Mouse (Mus musculus): Measurements from ENCODE around the gene Tbrg1. TPM values are rescaled to one million over a fixed set of nuclear protein-coding genes. Genes with fewer than 3 reads are reported as not detected.
A peak's percentile ranks its signal among the peaks of the same experiment; 100 is the strongest.

Gene Tbrg1
- 10 to 100 TPM; 30.7 to 32.9 TPM for total RNA-seq (2021)
- polyA plus RNA-seq (2012; rRNA removed): 22.8 and 31.1 TPM in 2 replicates
- long read RNA-seq, transcript Tbrg1-201 (9 exons, 1,984 nt): major isoform, 39 of 41 reads
- long read RNA-seq, partial matches to known transcripts: 1 of 41 reads
- long read RNA-seq, other reads (novel, unspliced or antisense): 0 of 41 reads

- H3K4me3 ChIP-seq: peak within 1 kb of the TSS; percentile 69
- H3K27ac ChIP-seq: peak within 1 kb of the TSS; percentile 83
- under 1% methylated on average over 36 of the region's 36 CpGs for WGBS
- no peaks in the 10 kb centered on the region for H3K27me3 ChIP-seq (ENCODE audit: control insufficient read depth, insufficient read depth, low read length)
- no peaks in the 10 kb centered on the region for H3K79me2 ChIP-seq (replicated peaks; ENCODE audit: control insufficient read depth, insufficient read depth, low read length)
- peak; percentile 89 to 90 for DNase-seq
- peak within 1 kb of the TSS; percentile 73 for H3K9ac ChIP-seq (ENCODE audit: low read depth, low read length)
- no peaks in the 10 kb centered on the region for H3K4me1 ChIP-seq (ENCODE audit: control insufficient read depth, insufficient read depth, low read length)
- TF ChIP-seq CTCF (IDR thresholded peaks at IDR 0.05) (peak; percentile 35), EP300 (IDR thresholded peaks at IDR 0.05; ENCODE audit: insufficient read depth, low read depth, low read length) (peak; percentile 45; the same call in 1 of the 2 replicates), POLR2A (IDR thresholded peaks at IDR 0.05; ENCODE audit: insufficient read depth, low read depth, low read length) (peak; percentile 84)
- intact Hi-C loops (cut with DNase I): no loop called here
- H3K36me3 ChIP-seq (ENCODE audit: control insufficient read depth, insufficient read depth, low read length): peaks cover 9% of the 10 kb centered on the region
Measured at GRCm38 (mm10) chr9:37656931-37657481, at the start of gene Tbrg1. Tbrg1 (minus strand) TSS chr9:37657312.

GRCm38 (mm10) chr9:37689970-37690686 is 33.0 kb upstream of the Tbrg1 start:
- Histone ChIP-seq H3K9ac (ENCODE audit: low read depth, low read length) (no peak overlapping the region), H3K79me2 (replicated peaks; ENCODE audit: control insufficient read depth, insufficient read depth, low read length) (no peaks in the 10 kb centered on the region), H3K27me3 (ENCODE audit: control insufficient read depth, insufficient read depth, low read length) (no peaks in the 10 kb centered on the region), H3K36me3 (ENCODE audit: control insufficient read depth, insufficient read depth, low read length) (no peaks in the 10 kb centered on the region), H3K27ac (no peak overlapping the region), H3K4me1 (ENCODE audit: control insufficient read depth, insufficient read depth, low read length) (no peaks in the 10 kb centered on the region), H3K4me3 (no peak overlapping the region)
- TF ChIP-seq CTCF (IDR thresholded peaks at IDR 0.05) (peak; percentile 72), POLR2A (IDR thresholded peaks at IDR 0.05; ENCODE audit: insufficient read depth, low read depth, low read length) (no peak), EP300 (IDR thresholded peaks at IDR 0.05; ENCODE audit: insufficient read depth, low read depth, low read length) (no peak)
- 42% methylated on average over 5 of the region's 5 CpGs for WGBS
- intact Hi-C loops (cut with DNase I): loop anchor here (1.0 kb wide), 1 partner anchor 242 kb away; no protein-coding TSS in a partner anchor
- no peak for DNase-seq

- no peak for TF ChIP-seq POLR2A (IDR thresholded peaks at IDR 0.05; ENCODE audit: insufficient read depth, low read depth, low read length)
- TF ChIP-seq EP300 (IDR thresholded peaks at IDR 0.05; ENCODE audit: insufficient read depth, low read depth, low read length): no peak
- no peak for TF ChIP-seq CTCF (IDR thresholded peaks at IDR 0.05)
- no peaks in the 10 kb centered on the region for H3K27me3 ChIP-seq (ENCODE audit: control insufficient read depth, insufficient read depth, low read length)
- no peak overlapping the region for H3K9ac ChIP-seq (ENCODE audit: low read depth, low read length)
- no peak overlapping the region for H3K27ac ChIP-seq
- H3K79me2 ChIP-seq (replicated peaks; ENCODE audit: control insufficient read depth, insufficient read depth, low read length): no peaks in the 10 kb centered on the region
- WGBS: 31% methylated on average over 3 of the region's 3 CpGs
- no peak for DNase-seq
- H3K4me1 ChIP-seq (ENCODE audit: control insufficient read depth, insufficient read depth, low read length): no peaks in the 10 kb centered on the region
- H3K36me3 ChIP-seq (ENCODE audit: control insufficient read depth, insufficient read depth, low read length): no peaks in the 10 kb centered on the region
- intact Hi-C loops (cut with DNase I): no loop called here
- no peak overlapping the region for H3K4me3 ChIP-seq
Measured at GRCm38 (mm10) chr9:37687941-37688303, 30.8 kb upstream of the Tbrg1 start.

- no peak for DNase-seq
- Histone ChIP-seq H3K79me2 (replicated peaks; ENCODE audit: control insufficient read depth, insufficient read depth, low read length) (no peaks in the 10 kb centered on the region), H3K9ac (ENCODE audit: low read depth, low read length) (no peak overlapping the region), H3K27me3 (ENCODE audit: control insufficient read depth, insufficient read depth, low read length) (no peaks in the 10 kb centered on the region), H3K4me3 (no peak overlapping the region), H3K27ac (no peak overlapping the region), H3K4me1 (ENCODE audit: control insufficient read depth, insufficient read depth, low read length) (no peaks in the 10 kb centered on the region), H3K36me3 (ENCODE audit: control insufficient read depth, insufficient read depth, low read length) (no peaks in the 10 kb centered on the region)
- intact Hi-C loops (cut with DNase I): no loop called here
- WGBS: 75% methylated on average over 3 of the region's 3 CpGs
- no peak for TF ChIP-seq POLR2A (IDR thresholded peaks at IDR 0.05; ENCODE audit: insufficient read depth, low read depth, low read length)
- no peak for TF ChIP-seq EP300 (IDR thresholded peaks at IDR 0.05; ENCODE audit: insufficient read depth, low read depth, low read length)
- TF ChIP-seq CTCF (IDR thresholded peaks at IDR 0.05): no peak
Measured at GRCm38 (mm10) chr9:37687288-37687940, 30.3 kb upstream of the Tbrg1 start.

GRCm38 (mm10) chr9:37681123-37681522 is 24.0 kb upstream of the Tbrg1 start:
- no peaks in the 10 kb centered on the region for H3K27me3 ChIP-seq (ENCODE audit: control insufficient read depth, insufficient read depth, low read length)
- no peak overlapping the region for H3K27ac ChIP-seq
- no peak for TF ChIP-seq CTCF (IDR thresholded peaks at IDR 0.05)
- no peak for TF ChIP-seq POLR2A (IDR thresholded peaks at IDR 0.05; ENCODE audit: insufficient read depth, low read depth, low read length)
- TF ChIP-seq EP300 (IDR thresholded peaks at IDR 0.05; ENCODE audit: insufficient read depth, low read depth, low read length): no peak
- intact Hi-C loops (cut with DNase I): no loop called here
- no peaks in the 10 kb centered on the region for H3K79me2 ChIP-seq (replicated peaks; ENCODE audit: control insufficient read depth, insufficient read depth, low read length)
- H3K36me3 ChIP-seq (ENCODE audit: control insufficient read depth, insufficient read depth, low read length): no peaks in the 10 kb centered on the region
- H3K4me3 ChIP-seq: no peak overlapping the region
- no peak for DNase-seq
- H3K9ac ChIP-seq (ENCODE audit: low read depth, low read length): no peak overlapping the region
- WGBS: 94% methylated on average over 1 of the region's 1 CpGs
- H3K4me1 ChIP-seq (ENCODE audit: control insufficient read depth, insufficient read depth, low read length): no peaks in the 10 kb centered on the region

All from heart, adult 2 months (tissue).